Mouse (Mus musculus): ENCODE measurements at regions not wholly inside any gene's neighbourhood (a gene's known extent, or its start where the extent isn't known, plus 50 kb on each side); places are given as distances from the start of the nearest gene placed in this dataset.

GRCm38 (mm10) chr4:95230461-95230860 is 178.4 kb upstream of the Jun start:
- DNase-seq, result no peak

- no peak for DNase-seq
Observed at GRCm38 (mm10) chr4:95233034-95233433, 181.0 kb upstream of the Jun start.

DNA sequence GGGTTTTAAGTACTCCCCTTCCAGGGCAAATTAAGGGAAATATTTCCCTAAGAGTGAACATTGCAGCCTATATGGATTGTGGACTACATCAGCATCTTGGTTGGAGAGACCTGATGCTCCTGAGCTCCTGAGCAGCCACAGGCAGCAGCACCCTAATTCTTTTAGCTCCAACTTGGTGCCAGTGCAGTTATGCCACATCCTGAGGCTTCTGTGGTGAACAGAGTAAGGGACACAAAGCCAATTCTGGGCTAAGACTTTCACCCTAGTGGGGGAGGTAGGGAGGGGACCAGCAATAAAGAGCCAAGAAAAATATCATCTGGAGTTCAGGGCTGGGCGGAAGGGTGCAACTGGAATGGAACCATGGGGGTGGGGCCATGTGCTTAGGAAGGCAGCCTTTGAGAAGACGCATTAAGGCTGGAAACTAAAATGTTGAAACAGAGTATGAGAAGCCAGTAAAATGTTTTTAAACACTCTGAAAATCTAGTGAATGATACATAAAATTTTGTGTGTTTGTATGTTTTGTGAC is 182.1 kb upstream of the Jun start:
- DNase-seq, result no peak

DNA sequence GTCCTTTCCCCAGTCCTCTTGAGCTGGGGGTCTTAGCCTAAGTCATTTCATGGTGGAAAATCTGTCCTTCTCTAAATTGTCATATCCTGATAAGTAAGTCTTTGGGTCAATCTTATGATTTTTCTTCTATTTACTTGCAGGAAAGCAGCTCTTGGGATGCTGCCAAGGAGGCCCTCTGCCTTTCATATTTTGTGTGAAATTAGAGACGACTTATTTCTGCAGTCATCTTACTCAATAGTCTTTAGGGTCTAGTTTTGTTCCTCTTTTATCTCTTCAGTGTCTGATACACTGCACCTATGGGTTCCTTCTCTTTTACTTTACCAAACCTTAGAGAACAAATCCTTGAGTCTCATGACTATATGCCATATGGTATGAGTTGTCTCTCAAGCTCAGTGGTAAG is 196.0 kb upstream of the Jun start:
- DNase-seq, result peak; percentile 14 to 24

DNA sequence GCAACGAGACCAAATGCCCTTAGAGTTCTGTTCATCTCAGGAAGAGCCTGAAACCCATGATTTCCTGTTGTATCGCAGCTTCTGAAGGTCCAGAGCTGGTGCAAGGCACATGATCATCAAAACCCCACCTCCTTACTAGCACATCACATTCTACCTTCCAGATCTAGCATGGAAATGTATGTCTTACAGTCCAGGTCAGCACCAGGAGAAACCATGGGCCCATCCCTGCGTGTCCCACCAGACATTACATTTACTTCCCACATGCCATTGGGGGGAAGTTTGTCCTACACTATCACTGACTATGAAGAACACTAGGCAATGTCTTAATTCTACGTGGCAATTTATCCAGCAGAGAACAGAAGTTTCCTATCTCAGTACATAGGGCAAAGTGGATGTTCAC is 197.0 kb upstream of the Jun start:
- DNase-seq, result no peak

DNA sequence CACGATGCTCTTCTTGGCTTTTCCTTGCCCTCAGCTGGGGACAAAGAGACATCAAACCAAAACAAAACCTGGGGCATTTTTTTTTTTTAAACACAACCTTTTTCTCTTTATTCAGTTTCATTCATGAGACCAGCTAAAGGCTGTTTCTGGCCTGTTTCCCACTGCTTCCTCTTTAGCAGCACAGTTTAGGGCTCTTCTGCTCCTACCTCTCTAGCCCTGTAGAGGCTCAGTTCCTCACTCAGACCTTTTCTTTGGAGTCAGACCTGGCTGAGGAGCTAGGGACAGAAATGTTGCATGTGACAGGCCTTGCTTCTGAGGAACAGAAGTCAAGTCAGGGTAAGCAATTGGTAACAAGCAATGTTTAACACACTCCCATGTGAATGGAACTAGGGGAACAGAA is 198.1 kb upstream of the Jun start:
- no peak for DNase-seq

DNA sequence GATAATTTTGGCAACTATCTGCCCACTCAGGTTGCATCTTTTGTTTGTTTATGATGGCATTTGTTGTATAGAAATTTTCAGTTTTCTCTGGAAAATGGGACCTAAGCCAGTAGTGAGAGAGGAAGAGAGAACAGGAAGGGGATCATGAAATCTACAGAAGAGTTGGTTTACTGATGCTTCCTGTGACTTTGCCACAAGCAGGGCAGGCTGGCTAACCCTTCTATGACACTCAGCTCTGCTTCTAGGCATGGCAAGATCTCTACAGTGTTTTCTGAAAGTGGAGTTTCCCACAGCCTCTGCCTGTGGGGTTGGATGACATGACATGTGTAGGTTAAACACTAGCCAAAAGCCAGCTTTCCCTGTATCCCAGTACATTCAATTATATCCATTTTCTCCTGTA is 217.7 kb upstream of the Jun start:
- no peak for DNase-seq

- no peak for DNase-seq
Observed at GRCm38 (mm10) chr4:95270389-95270788, 218.4 kb upstream of the Jun start.

DNA sequence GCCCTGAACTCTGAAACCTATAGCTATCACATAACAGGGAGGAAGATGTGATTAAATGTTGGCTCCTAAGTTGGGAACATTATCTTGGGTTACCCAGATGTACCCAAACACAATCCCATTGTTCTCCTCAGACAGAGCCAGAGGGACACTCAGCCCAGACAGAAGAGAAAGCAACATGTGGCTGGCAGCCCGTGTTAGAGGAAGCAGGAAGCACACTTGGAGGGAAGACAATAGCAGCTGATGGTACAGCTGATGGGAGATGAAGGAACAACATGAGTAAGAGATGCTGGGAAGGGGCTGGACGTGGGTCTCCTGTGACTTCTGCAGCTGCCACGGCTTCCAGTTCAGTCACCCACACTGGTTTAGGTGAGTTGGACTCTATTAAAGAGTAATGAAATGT is 224.2 kb upstream of the Jun start:
- no peak for DNase-seq

DNA sequence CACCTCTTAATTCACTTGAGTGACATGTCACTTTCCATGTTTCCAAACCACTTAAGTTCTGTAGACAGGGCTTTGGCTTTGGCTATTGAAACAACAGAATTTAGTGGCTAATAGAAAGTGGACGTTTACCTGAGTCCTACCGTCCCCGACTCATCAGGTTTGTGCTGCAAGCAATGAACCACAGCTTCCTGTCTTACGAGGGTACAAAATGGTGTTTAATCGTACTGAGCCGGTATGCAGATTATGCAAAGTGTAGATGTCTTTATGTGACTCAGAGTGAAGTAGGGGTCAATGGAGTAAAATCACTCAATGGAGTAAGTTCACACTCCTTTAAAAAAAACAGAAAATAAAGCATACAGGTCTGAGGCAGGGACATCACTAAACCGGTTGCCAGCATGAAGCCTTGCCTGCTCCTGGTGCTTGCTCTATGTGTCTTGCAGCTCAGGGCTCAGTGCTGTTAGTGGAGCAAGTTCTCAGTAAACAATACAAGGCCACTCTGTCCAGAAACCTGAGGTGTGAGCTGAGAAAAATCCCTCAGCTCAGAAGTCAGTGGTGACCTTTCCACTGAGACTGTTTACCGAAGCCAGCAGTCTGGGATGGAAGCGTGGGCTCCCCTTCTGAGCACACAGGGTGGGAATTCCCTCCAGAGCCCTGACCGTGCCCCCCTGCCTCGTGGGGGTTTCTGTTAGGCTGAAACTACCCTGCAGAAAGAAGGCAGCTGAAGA is 226.1 kb upstream of the Jun start:
- DNase-seq, result no peak

GRCm38 (mm10) chr4:95278714-95279095 is 226.7 kb upstream of the Jun start:
- peak in 1 of 2 experiments; percentile 4 for DNase-seq

DNA sequence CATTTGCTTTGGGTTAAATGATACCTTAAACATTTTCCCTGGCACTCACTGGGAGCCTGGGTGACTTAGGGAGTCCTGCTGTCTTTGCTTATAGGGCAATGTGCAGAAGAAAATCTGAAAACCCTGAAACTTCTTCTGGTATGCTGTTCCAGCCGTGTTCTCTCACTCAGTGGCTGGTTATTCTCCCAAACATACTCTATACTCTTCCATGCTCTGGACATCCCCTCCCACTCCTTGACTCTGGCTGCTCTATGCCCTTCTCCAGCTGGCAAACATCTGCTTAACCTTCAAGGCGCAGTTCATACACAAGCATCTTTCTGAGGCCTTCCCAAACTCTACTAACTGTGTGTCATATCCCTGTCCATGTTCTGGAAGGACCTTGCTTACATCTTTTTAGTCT is 227.2 kb upstream of the Jun start:
- no peak for DNase-seq

DNA sequence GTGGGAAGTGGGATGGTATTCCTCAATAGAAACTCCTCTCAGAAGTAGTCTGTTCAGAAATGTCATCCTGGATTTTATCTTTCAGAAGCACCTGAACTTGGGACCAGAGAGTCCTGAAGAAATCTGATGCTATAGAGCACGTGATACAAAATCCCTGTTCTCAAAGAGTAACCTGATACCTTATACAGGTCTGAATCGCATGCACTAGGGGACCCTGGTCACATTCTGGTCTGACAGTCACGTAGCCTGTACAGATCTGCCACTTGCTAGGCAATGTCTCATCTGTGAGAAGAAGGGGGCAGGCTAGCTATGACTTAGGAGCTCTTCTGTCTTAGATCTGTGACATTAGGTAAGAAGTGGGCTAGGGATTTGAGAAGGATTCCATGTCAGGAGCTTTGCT is 230.1 kb upstream of the Jun start:
- no peak for DNase-seq

- peak; percentile 31 to 41 for DNase-seq
Observed at GRCm38 (mm10) chr4:95283789-95284188, 231.8 kb upstream of the Jun start.

- DNase-seq, result no peak
Observed at GRCm38 (mm10) chr4:95284192-95284591, 232.2 kb upstream of the Jun start.

- peak; percentile 11 to 19 for DNase-seq
Observed at GRCm38 (mm10) chr4:95284696-95285095, 232.7 kb upstream of the Jun start.

DNA sequence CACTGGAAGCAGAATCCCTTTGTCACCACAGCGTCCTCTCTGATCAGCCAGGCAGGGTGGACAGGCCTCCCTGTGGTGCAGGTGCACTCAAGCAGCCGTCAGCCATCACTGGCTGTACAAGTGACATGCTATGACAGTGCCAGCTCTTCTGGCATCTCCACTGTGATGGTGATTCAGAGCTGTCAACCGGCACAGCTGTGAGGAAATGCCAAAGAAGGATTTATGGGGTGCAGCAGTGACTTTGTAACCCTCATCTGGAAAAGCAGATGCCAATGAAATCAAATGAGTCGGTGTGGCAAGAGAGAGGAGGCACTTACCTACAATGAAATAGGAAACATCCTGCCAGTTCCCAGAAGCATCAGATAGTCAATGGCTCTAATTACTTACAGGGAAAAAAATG is 238.3 kb upstream of the Jun start:
- peak; percentile 8 to 26 for DNase-seq

- no peak for DNase-seq
Observed at GRCm38 (mm10) chr4:95294110-95294509, 242.1 kb upstream of the Jun start.

DNA sequence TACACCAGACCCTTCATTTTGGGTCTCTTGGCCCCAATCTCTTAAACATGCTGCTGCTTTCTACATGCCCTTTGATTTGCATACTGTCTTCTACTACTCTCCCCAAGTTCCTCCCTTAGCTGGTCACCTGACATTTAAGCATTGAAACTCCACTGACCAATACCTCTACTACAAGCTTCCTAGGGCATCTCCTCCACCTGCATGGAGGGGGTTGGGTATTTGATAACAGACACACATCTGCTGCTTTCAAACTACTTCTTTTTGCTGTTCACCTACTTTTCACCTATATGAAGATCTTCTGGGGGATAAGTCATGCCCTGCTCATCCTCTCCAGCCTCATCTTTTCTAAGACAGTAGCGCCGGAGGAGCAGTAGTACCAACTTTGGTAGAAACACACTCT is 249.9 kb upstream of the Jun start:
- DNase-seq, result no peak

DNA sequence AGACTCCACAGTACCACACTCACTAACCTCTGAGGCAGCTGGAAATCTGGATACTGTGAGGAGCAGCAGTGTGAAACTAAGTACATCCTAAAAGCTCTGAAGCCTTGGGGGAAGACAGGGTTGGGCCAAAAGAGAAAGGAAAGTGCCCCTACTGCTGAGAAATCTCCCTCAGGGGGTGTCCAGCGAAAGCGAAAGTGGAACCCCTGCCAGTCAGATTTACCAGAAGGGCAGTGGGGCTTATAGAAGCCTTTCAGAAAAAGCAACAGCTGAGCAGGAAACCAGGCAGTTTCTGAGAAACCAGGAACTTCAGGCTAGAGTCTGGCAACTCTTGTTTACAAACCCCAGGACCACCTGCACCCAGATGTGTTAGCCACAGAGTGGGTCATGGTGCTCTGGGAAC is 251.3 kb upstream of the Jun start:
- DNase-seq, result peak in 1 of 2 experiments; percentile 13

- DNase-seq, result no peak
Observed at GRCm38 (mm10) chr4:95304006-95304405, 252.0 kb upstream of the Jun start.

GRCm38 (mm10) chr4:95307134-95307533 is 250.2 kb upstream of the Fggy start:
- DNase-seq, result no peak

GRCm38 (mm10) chr4:95308469-95308895 is 248.8 kb upstream of the Fggy start:
- DNase-seq, result no peak

DNA sequence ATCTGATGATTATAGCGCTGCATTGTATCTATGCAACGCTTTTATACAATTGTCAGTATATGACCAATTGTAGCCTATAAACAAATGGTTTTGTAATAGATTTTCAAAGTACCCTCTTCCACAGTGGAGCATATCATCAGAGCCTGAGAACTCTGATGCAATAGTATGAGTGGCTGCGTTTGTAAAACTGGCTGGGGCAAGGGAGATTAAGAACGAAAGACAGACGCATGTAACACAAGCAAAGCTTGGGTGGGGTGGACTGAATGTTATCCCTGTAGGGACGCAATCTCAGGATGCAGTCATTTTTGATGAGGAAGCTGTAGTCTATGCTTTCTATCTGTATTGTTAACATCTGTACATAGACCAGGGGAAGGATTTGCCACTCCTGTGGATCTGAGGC is 246.9 kb upstream of the Fggy start:
- DNase-seq, result no peak

DNA sequence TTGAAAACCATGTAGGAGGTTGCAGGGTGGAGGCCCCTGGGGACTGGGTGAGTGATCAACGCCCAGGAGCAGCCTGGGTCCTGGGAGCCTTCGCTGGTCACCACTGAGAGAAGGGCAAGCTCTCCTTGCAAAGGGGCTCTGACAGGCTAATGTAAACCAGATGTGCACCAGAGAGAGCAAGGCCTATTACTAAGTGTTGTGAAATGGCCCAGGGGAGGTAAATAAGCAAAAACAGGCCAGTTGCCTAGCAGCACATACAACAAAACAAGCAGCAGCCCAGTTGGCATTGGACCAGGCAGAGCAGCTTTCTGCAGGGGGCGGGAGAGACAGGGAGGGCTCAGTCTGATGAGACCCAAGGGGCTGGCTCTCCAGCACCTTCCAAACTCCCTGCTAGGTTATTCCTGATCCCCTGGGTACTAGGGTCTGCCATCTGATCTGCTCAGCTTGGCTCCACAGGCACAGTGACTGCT is 239.5 kb upstream of the Fggy start:
- DNase-seq, result peak; percentile 19 to 34
